Mouse (Mus musculus) B cell, adult 62 days (primary cell): ENCODE results near the gene C1s1. TPM values are rescaled to one million over a fixed set of nuclear protein-coding genes. Genes with fewer than 3 reads are reported as not detected.

Source experiments
- total RNA-seq: library from RNA; stranded (reverse); gene quantifications from 4 replicates; pipeline ENCODE4 v1.2.4, GENCODE M21; 2023

C1s1 gene
- total RNA-seq, result 0.19 to 0.85 TPM (median 0.56 TPM) in 4 replicates

GRCm38 (mm10) chr6:124542284-124542683, at the start of gene C1s1:
C1s1 (minus strand) TSS chr6:124542359.

GRCm38 (mm10) chr6:124570026-124570425, 27.9 kb upstream of the C1s1 start, which contains the start of gene C1rb:
C1rb (plus strand) TSS chr6:124570294.

GRCm38 (mm10) chr6:124512355-124512836, 29.8 kb downstream of the C1s1 start, which contains the start of gene C1ra:
C1ra (plus strand) TSS chr6:124512405.

DNA sequence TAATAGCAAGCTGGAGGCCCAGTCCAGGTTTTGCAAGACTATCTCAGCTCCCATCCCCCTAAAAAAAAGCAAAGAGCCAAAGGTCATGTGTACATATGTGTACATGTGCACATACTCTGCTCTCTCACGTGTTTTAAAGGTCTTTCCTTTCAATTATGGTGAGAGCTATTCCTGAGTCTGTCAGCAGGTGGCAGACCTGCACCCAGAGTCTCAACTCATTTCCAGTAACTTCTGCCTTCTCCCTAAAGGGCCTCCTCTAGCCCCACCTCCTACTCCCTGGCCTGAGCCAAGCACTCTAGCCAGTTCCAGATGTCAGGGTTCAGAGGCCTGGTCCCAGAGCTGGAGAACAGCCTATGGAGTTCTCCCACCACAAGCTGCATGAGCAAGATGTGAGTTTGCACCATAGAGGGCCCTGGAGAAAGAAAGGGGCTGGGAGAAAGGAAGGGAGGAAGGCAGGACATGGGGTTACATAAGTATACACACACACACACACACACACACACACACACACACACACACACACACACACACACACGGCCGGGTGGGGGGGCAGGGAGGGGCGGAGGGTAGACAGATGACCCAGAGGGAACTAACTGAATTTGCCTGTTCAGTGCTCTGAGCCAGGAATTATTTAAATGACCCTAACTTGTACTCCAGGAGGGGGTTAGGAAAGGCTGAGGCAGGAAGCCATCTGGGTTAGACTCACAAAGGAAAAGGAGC, 49.2 kb downstream of the C1s1 start, which contains the start of gene C1rl:
Gene C1rl (plus strand): TSS at position 272 of the 720 bp plus-strand sequence.

Other genes starting within 250 kb of the C1s1 start
- gene Cd163, start 237.7 kb downstream of the C1s1 start, total RNA-seq, result 2.7 to 3.5 TPM (median 3.0 TPM) in 4 replicates
- gene Pex5, start 127.3 kb downstream of the C1s1 start, total RNA-seq, result 43.0 to 50.9 TPM (median 46.9 TPM) in 4 replicates
- 1.6 to 2.3 TPM (median 2.0 TPM) in 4 replicates for gene Clstn3, start 77.6 kb downstream of the C1s1 start, total RNA-seq
- not detected in 4 replicates for gene C1rl, start 49.2 kb downstream of the C1s1 start, total RNA-seq
- gene C1ra, start 30.0 kb downstream of the C1s1 start, total RNA-seq, result 0.19 to 0.46 TPM (median 0.31 TPM) in 4 replicates
- gene C1rb, start 27.9 kb upstream of the C1s1 start, total RNA-seq, result not detected in 4 replicates
- gene C1s2, start 93.7 kb upstream of the C1s1 start, total RNA-seq, result not detected in 4 replicates
- gene Lpcat3, start 120.7 kb upstream of the C1s1 start, total RNA-seq, result 42.2 to 48.8 TPM (median 45.2 TPM) in 4 replicates
- 115 to 118 TPM (median 117 TPM) in 4 replicates for gene Emg1, start 169.8 kb upstream of the C1s1 start, total RNA-seq
- gene Phb2, start 170.0 kb upstream of the C1s1 start, total RNA-seq, result 203 to 223 TPM (median 208 TPM) in 4 replicates
- 539 to 564 TPM (median 559 TPM) in 4 replicates for gene Ptpn6, start 196.4 kb upstream of the C1s1 start, total RNA-seq
- gene Grcc10, start 199.0 kb upstream of the C1s1 start, total RNA-seq, result 241 to 258 TPM (median 254 TPM) in 4 replicates
- not detected in 4 replicates for gene Gm45234, start 213.7 kb upstream of the C1s1 start, total RNA-seq
- 25.6 to 34.0 TPM (median 29.7 TPM) in 4 replicates for gene Atn1, start 214.2 kb upstream of the C1s1 start, total RNA-seq
- gene Eno2, start 227.3 kb upstream of the C1s1 start, total RNA-seq, result 3.8 to 9.2 TPM (median 6.2 TPM) in 4 replicates
- 3.5 to 6.6 TPM (median 4.1 TPM) in 4 replicates for gene Lrrc23, start 237.4 kb upstream of the C1s1 start, total RNA-seq